Mouse (Mus musculus): ENCODE data around the gene Gm21915. TPM values are rescaled to one million over a fixed set of nuclear protein-coding genes. Genes with fewer than 3 reads are reported as not detected.

Gene Gm21915
- polyA plus RNA-seq, 1 experiment from 2014 or later = not detected

GRCm38 (mm10) chr9:40717182-40717874, 46.9 kb downstream of the Gm21915 start:
- WGBS = 76% methylated on average over 18 of the region's 18 CpGs
- H3K4me3 ChIP-seq (ENCODE audit: low read depth, low read length) = no peak overlapping the region
- no peak overlapping the region for H3K27ac ChIP-seq (ENCODE audit: low read depth, low read length)
- H3K27me3 ChIP-seq (replicated peaks; ENCODE audit: control insufficient read depth, insufficient read depth, low read length) = no peaks in the 10 kb centered on the region
- H3K4me2 ChIP-seq (ENCODE audit: low read length) = no peak overlapping the region
- no peaks in the 10 kb centered on the region for H3K4me1 ChIP-seq (ENCODE audit: control insufficient read depth, insufficient read depth, low read length)
- H3K9ac ChIP-seq (ENCODE audit: low read length) = no peak overlapping the region
- ATAC-seq (no peak), DNase-seq (ENCODE audit: low spot score) (no peak)
- H3K36me3 ChIP-seq (ENCODE audit: control insufficient read depth, insufficient read depth, low read length) = no peaks in the 10 kb centered on the region
- no peaks in the 10 kb centered on the region for H3K9me3 ChIP-seq (replicated peaks; ENCODE audit: control insufficient read depth, low read length)

DNA sequence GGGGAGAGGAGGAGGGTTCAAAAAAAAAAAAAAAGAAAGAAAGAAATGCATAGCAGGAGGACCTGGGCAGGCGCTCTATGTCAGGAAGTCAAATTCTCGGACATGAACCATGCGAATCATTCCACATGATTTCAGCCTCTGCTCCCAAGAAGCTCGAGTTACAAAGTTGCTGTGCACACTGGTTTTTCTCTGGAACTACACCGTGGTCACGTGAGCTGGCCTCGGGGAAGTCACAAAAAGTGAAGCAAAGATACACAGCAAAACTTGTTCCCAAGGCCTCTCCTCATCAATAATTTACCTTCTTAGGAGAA, 47.4 kb downstream of the Gm21915 start:
- ATAC-seq = no peak
- Histone ChIP-seq H3K9ac (ENCODE audit: low read length) (no peak overlapping the region), H3K4me3 (ENCODE audit: low read depth, low read length) (no peak overlapping the region), H3K27me3 (replicated peaks; ENCODE audit: control insufficient read depth, insufficient read depth, low read length) (no peaks in the 10 kb centered on the region), H3K4me1 (ENCODE audit: control insufficient read depth, insufficient read depth, low read length) (no peaks in the 10 kb centered on the region), H3K9me3 (replicated peaks; ENCODE audit: control insufficient read depth, low read length) (no peaks in the 10 kb centered on the region), H3K4me2 (ENCODE audit: low read length) (no peak overlapping the region), H3K27ac (ENCODE audit: low read depth, low read length) (no peak overlapping the region), H3K36me3 (ENCODE audit: control insufficient read depth, insufficient read depth, low read length) (no peaks in the 10 kb centered on the region)
- DNase-seq (ENCODE audit: low spot score) = no peak
- WGBS = 52% methylated on average over 7 of the region's 7 CpGs

Other genes starting within 250 kb of the Gm21915 start
- gene Gramd1b, start 139.2 kb upstream of the Gm21915 start, polyA plus RNA-seq (2014; fragmentation: Nextera tagmentation; extraction: Ambion mirVana) = 8.6 and 12.2 TPM in 2 replicates
- 45.6 and 51.6 TPM in 2 replicates for gene Clmp, start 15.3 kb downstream of the Gm21915 start, polyA plus RNA-seq (2014; fragmentation: Nextera tagmentation; extraction: Ambion mirVana)
- gene Hspa8, start 130.4 kb downstream of the Gm21915 start, polyA plus RNA-seq (2014; fragmentation: Nextera tagmentation; extraction: Ambion mirVana) = 3,062 and 3,353 TPM in 2 replicates
- 1.2 and 1.3 TPM in 2 replicates for gene Bsx, start 203.5 kb downstream of the Gm21915 start, polyA plus RNA-seq (2014; fragmentation: Nextera tagmentation; extraction: Ambion mirVana)